20 mouse cellular contexts compared by ENCODE assay signal in the genomic region with DNA sequence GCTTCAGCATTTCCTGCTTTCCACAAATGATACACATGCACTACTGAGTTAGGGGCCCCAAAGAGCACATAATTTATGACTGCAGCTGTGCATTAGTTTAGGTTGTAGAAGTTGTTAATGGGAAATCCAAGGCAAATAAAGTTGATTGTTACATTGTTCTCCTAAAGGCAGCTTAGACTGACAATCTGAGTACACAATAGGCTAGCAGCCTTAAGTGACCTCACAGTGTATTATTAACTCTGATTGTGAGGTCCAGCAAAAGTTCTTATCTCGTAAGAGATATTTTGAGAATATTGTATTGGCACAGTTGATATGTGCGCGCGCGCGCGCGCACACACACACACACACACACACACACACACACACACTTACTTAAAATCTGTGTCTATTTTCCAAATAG.
DNase-seq lines count a peak whose midpoint lies in the region; ATAC-seq and TF ChIP-seq lines count a peak whose summit lies in the region.
"Had no signal": no experiment of that assay in that cellular context is flagged by ENCODE, and none has a peak within 500 bp of the region (broad histone marks: within the 10 kb centered on the region; RNA-seq: fewer than 3 reads in every experiment).

No protein-coding gene starts in this region.

- no peaks in the 10 kb centered on the region for H3K27me3 ChIP-seq in heart, embryonic 12.5 days (replicated peaks)
- no peaks in the 10 kb centered on the region for H3K27me3 ChIP-seq in kidney, postnatal 0 days (ENCODE audit: insufficient read depth, low read length)
- no peaks in the 10 kb centered on the region for H3K27me3 ChIP-seq in intestine, embryonic 16.5 days (replicated peaks; ENCODE audit: control insufficient read depth, insufficient read depth, low read length)
- no peaks in the 10 kb centered on the region for H3K27me3 ChIP-seq in cerebellum, adult 2 months (ENCODE audit: control insufficient read depth, insufficient read depth, low read length)
- H3K27me3 ChIP-seq: CH12.LX; hindbrain, embryonic 12.5 days had no signal

- H3K4me2 ChIP-seq in heart, embryonic 12.5 days, result no peak overlapping the region
- no peak overlapping the region for H3K4me2 ChIP-seq in kidney, postnatal 0 days (ENCODE audit: low read length)
- no peak overlapping the region for H3K4me2 ChIP-seq in intestine, embryonic 16.5 days (ENCODE audit: low read depth, low read length)
- H3K4me2 ChIP-seq: hindbrain, embryonic 12.5 days had no signal

- 92% methylated on average over 8 of the region's 8 CpGs for WGBS in heart, embryonic 12.5 days
- 81% methylated on average over 8 of the region's 8 CpGs for WGBS in kidney, postnatal 0 days
- whole genome bisulfite sequencing in intestine, embryonic 16.5 days, result 60% methylated on average over 8 of the region's 8 CpGs
- WGBS in cerebellum, adult 2 months, result 98% methylated on average over 8 of the region's 8 CpGs

- H3K27ac ChIP-seq in heart, embryonic 12.5 days (ENCODE audit: poor library complexity, severe bottlenecking), result no peak overlapping the region
- H3K27ac ChIP-seq in kidney, postnatal 0 days, result no peak overlapping the region
- H3K27ac ChIP-seq in intestine, embryonic 16.5 days (ENCODE audit: low read length), result no peak overlapping the region
- H3K27ac ChIP-seq in cerebellum, adult 2 months (ENCODE audit: insufficient read depth, low read length), result no peak overlapping the region
- H3K27ac ChIP-seq: forebrain, embryonic 10.5 days; gastrocnemius, adult 2 months; hindbrain, embryonic 12.5 days had no signal

- no peak overlapping the region for H3K4me3 ChIP-seq in heart, embryonic 12.5 days
- no peak overlapping the region for H3K4me3 ChIP-seq in kidney, postnatal 0 days (replicated peaks; ENCODE audit: low read depth, low read length)
- no peak overlapping the region for H3K4me3 ChIP-seq in intestine, embryonic 16.5 days (ENCODE audit: low read length)
- H3K4me3 ChIP-seq in cerebellum, adult 2 months (replicated peaks; ENCODE audit: insufficient read depth, low read depth, low read length), result no peak overlapping the region
- H3K4me3 ChIP-seq: forebrain, embryonic 10.5 days; gastrocnemius, adult 2 months; hindbrain, embryonic 12.5 days had no signal

- no peaks in the 10 kb centered on the region for H3K36me3 ChIP-seq in heart, embryonic 12.5 days
- H3K36me3 ChIP-seq in kidney, postnatal 0 days (ENCODE audit: insufficient read depth, low read length), result no peaks in the 10 kb centered on the region
- H3K36me3 ChIP-seq in intestine, embryonic 16.5 days (ENCODE audit: control insufficient read depth, insufficient read depth, low read length), result no peaks in the 10 kb centered on the region
- H3K36me3 ChIP-seq: forebrain, embryonic 10.5 days; hindbrain, embryonic 12.5 days had no signal

- H3K9me3 ChIP-seq in heart, embryonic 12.5 days (replicated peaks), result no peaks in the 10 kb centered on the region
- H3K9me3 ChIP-seq in kidney, postnatal 0 days (replicated peaks; ENCODE audit: low read length), result no peaks in the 10 kb centered on the region
- H3K9me3 ChIP-seq in intestine, embryonic 16.5 days (ENCODE audit: control insufficient read depth, low read length), result no peaks in the 10 kb centered on the region
- H3K9me3 ChIP-seq: forebrain, embryonic 10.5 days; hindbrain, embryonic 12.5 days had no signal

- no peak for TF ChIP-seq CTCF in kidney, postnatal 0 days (IDR thresholded peaks at IDR 0.05; ENCODE audit: low read depth)
- TF ChIP-seq CTCF in cerebellum, adult 2 months (IDR thresholded peaks at IDR 0.05; ENCODE audit: borderline replicate concordance, insufficient read depth, low read depth, low read length), result no peak

- no peak overlapping the region for H3K9ac ChIP-seq in heart, embryonic 12.5 days
- no peak overlapping the region for H3K9ac ChIP-seq in kidney, postnatal 0 days (ENCODE audit: low read depth, low read length)
- no peak overlapping the region for H3K9ac ChIP-seq in intestine, embryonic 16.5 days (ENCODE audit: low read depth, low read length)
- H3K9ac ChIP-seq: hindbrain, embryonic 12.5 days had no signal

- no peak for TF ChIP-seq POLR2A in cerebellum, adult 2 months (IDR thresholded peaks at IDR 0.05; ENCODE audit: borderline replicate concordance, insufficient read depth, low read length)

- no peak for ATAC-seq in heart, embryonic 12.5 days (ENCODE audit: insufficient number of reproducible peaks, low FRiP score)
- ATAC-seq in kidney, postnatal 0 days (replicated peaks; ENCODE audit: low FRiP score, low read depth), result no peak
- ATAC-seq in intestine, embryonic 16.5 days, result peak; percentile 55
- ATAC-seq: activated CD4-positive, CD25-positive, alpha-beta regulatory T cell, adult 4 months; forebrain, embryonic 14.5 days; hindbrain, embryonic 16.5 days; inflammation-experienced regulatory T-cells, adult 6 months; Patski had no signal

- no peaks in the 10 kb centered on the region for H3K4me1 ChIP-seq in heart, embryonic 12.5 days (replicated peaks)
- H3K4me1 ChIP-seq in kidney, postnatal 0 days (replicated peaks; ENCODE audit: insufficient read depth, low read length), result no peaks in the 10 kb centered on the region
- no peaks in the 10 kb centered on the region for H3K4me1 ChIP-seq in intestine, embryonic 16.5 days (ENCODE audit: control insufficient read depth, insufficient read depth, low read length)
- H3K4me1 ChIP-seq in cerebellum, adult 2 months (ENCODE audit: control insufficient read depth, insufficient read depth, low read length), result no peaks in the 10 kb centered on the region
- H3K4me1 ChIP-seq: hindbrain, embryonic 12.5 days had no signal

- DNase-seq in heart, adult 8-10 months (ENCODE audit: low spot score), result peak; percentile 1
- peak; percentile 14 for DNase-seq in kidney, postnatal 0 days (ENCODE audit: low spot score)
- DNase-seq in kidney, postnatal 4 days, result no peak
- DNase-seq in cerebellum, adult 2 months, result no peak
- DNase-seq: adrenal gland, postnatal 14 days; cerebellum, adult 11-12 months; cerebellum, adult 9-11 months; cerebellum, postnatal 36 days; gastrocnemius, adult 2 months; gastrocnemius, postnatal 25 days had no signal

Comparison
In these comparisons a context has a peak if more than half of its experiments do, and no peak if none do; other contexts are left out.
1. DNase-seq: peak in heart, adult 8-10 months (single experiment) and kidney, postnatal 0 days (single experiment); none in kidney, postnatal 4 days (0 of 2) and cerebellum, adult 2 months (0 of 2).